ENCODE assay signal across 22 mouse cellular contexts in genomic region chr2:106956146-106956545, GRCm38 (mm10). TPM values are rescaled to one million over a fixed set of nuclear protein-coding genes. Genes with fewer than 3 reads are reported as not detected.
DNase-seq lines count a peak whose midpoint lies in the region; ATAC-seq and TF ChIP-seq lines count a peak whose summit lies in the region.
"Had no signal": no experiment of that assay in that cellular context is flagged by ENCODE, and none has a peak within 500 bp of the region (broad histone marks: within the 10 kb centered on the region; RNA-seq: fewer than 3 reads in every experiment).

No protein-coding gene starts in this region.

- H3K4me3 ChIP-seq in embryonic facial prominence, embryonic 11.5 days (ENCODE audit: low read depth, low read length): no peak overlapping the region
- no peak overlapping the region for H3K4me3 ChIP-seq in embryonic facial prominence, embryonic 10.5 days
- H3K4me3 ChIP-seq in kidney, embryonic 16.5 days (ENCODE audit: low read length): no peak overlapping the region
- H3K4me3 ChIP-seq in embryonic facial prominence, embryonic 15.5 days (replicated peaks): no peak overlapping the region
- H3K4me3 ChIP-seq in limb, embryonic 15.5 days: no peak overlapping the region
- H3K4me3 ChIP-seq in forebrain, embryonic 15.5 days: no peak overlapping the region
- no peak overlapping the region for H3K4me3 ChIP-seq in forebrain, postnatal 0 days (ENCODE audit: low read depth, low read length)
- H3K4me3 ChIP-seq: heart, adult 2 months; heart, embryonic 12.5 days; intestine, embryonic 15.5 days; midbrain, embryonic 13.5 days had no signal

- no peak for DNase-seq in embryonic facial prominence, embryonic 11.5 days (ENCODE audit: low spot score)
- DNase-seq in embryonic facial prominence, embryonic 10.5 days (ENCODE audit: low spot score): no peak
- DNase-seq in kidney, postnatal 14 days: no peak
- no peak for DNase-seq in forebrain, postnatal 0 days
- DNase-seq: cerebellum, adult 11-12 months; cerebellum, adult 9-11 months; heart, adult 2 months; layer of hippocampus, adult 9-11 months; liver; right cerebral cortex, postnatal 25 days; thymus, postnatal 14 days had no signal

- H3K27me3 ChIP-seq in embryonic facial prominence, embryonic 11.5 days (ENCODE audit: control insufficient read depth, insufficient read depth, low read length): no peaks in the 10 kb centered on the region
- peaks cover 34% of the 10 kb centered on the region for H3K27me3 ChIP-seq in embryonic facial prominence, embryonic 10.5 days (replicated peaks; ENCODE audit: low read depth, poor library complexity, severe bottlenecking)
- no peaks in the 10 kb centered on the region for H3K27me3 ChIP-seq in kidney, embryonic 16.5 days (ENCODE audit: insufficient read depth, low read length)
- no peaks in the 10 kb centered on the region for H3K27me3 ChIP-seq in embryonic facial prominence, embryonic 15.5 days
- no peaks in the 10 kb centered on the region for H3K27me3 ChIP-seq in limb, embryonic 15.5 days
- no peaks in the 10 kb centered on the region for H3K27me3 ChIP-seq in forebrain, embryonic 15.5 days
- H3K27me3 ChIP-seq in forebrain, postnatal 0 days (ENCODE audit: insufficient read depth, low read length): no peaks in the 10 kb centered on the region
- H3K27me3 ChIP-seq: intestine, embryonic 15.5 days; midbrain, embryonic 13.5 days; Patski had no signal

- 58% methylated on average over 6 of the region's 6 CpGs for WGBS in embryonic facial prominence, embryonic 11.5 days
- WGBS in embryonic facial prominence, embryonic 10.5 days: 60% methylated on average over 6 of the region's 6 CpGs
- 54% methylated on average over 6 of the region's 6 CpGs for WGBS in kidney, embryonic 16.5 days
- 54% methylated on average over 6 of the region's 6 CpGs for WGBS in embryonic facial prominence, embryonic 15.5 days
- 53% methylated on average over 6 of the region's 6 CpGs for WGBS in limb, embryonic 15.5 days
- 66% methylated on average over 6 of the region's 6 CpGs for WGBS in forebrain, embryonic 15.5 days
- 49% methylated on average over 6 of the region's 6 CpGs for WGBS in forebrain, postnatal 0 days

- no peak overlapping the region for H3K27ac ChIP-seq in embryonic facial prominence, embryonic 11.5 days (replicated peaks; ENCODE audit: low read depth, low read length)
- no peak overlapping the region for H3K27ac ChIP-seq in embryonic facial prominence, embryonic 10.5 days (replicated peaks)
- no peak overlapping the region for H3K27ac ChIP-seq in kidney, embryonic 16.5 days (ENCODE audit: low read length)
- H3K27ac ChIP-seq in embryonic facial prominence, embryonic 15.5 days (replicated peaks): no peak overlapping the region
- no peak overlapping the region for H3K27ac ChIP-seq in limb, embryonic 15.5 days
- no peak overlapping the region for H3K27ac ChIP-seq in forebrain, embryonic 15.5 days (replicated peaks)
- no peak overlapping the region for H3K27ac ChIP-seq in forebrain, postnatal 0 days (ENCODE audit: low read depth, low read length)
- H3K27ac ChIP-seq: heart, adult 2 months; intestine, embryonic 15.5 days; liver, embryonic 14.5 days; macrophage; midbrain, embryonic 13.5 days had no signal

- no peaks in the 10 kb centered on the region for H3K9me3 ChIP-seq in embryonic facial prominence, embryonic 11.5 days (replicated peaks; ENCODE audit: control insufficient read depth, low read length)
- H3K9me3 ChIP-seq in embryonic facial prominence, embryonic 10.5 days: no peaks in the 10 kb centered on the region
- no peaks in the 10 kb centered on the region for H3K9me3 ChIP-seq in kidney, embryonic 16.5 days (ENCODE audit: low read length)
- H3K9me3 ChIP-seq in embryonic facial prominence, embryonic 15.5 days (replicated peaks): no peaks in the 10 kb centered on the region
- no peaks in the 10 kb centered on the region for H3K9me3 ChIP-seq in limb, embryonic 15.5 days
- H3K9me3 ChIP-seq in forebrain, embryonic 15.5 days: no peaks in the 10 kb centered on the region
- no peaks in the 10 kb centered on the region for H3K9me3 ChIP-seq in forebrain, postnatal 0 days (ENCODE audit: low read length)
- H3K9me3 ChIP-seq: heart, embryonic 12.5 days; intestine, embryonic 15.5 days; midbrain, embryonic 13.5 days had no signal

- no peak overlapping the region for H3K4me2 ChIP-seq in embryonic facial prominence, embryonic 11.5 days (ENCODE audit: low read depth, low read length)
- 0 out of 2 replicates have a peak overlapping the region, but pooled peaks have one; percentile 1 for H3K4me2 ChIP-seq in kidney, embryonic 16.5 days (replicated peaks; ENCODE audit: low read depth, low read length)
- H3K4me2 ChIP-seq in embryonic facial prominence, embryonic 15.5 days (replicated peaks): peak overlapping the region; percentile 30
- H3K4me2 ChIP-seq in limb, embryonic 15.5 days: 0 out of 2 replicates have a peak overlapping the region, but pooled peaks have one; percentile 24
- no peak overlapping the region for H3K4me2 ChIP-seq in forebrain, embryonic 15.5 days (replicated peaks)
- H3K4me2 ChIP-seq in forebrain, postnatal 0 days (ENCODE audit: low read depth): no peak overlapping the region
- H3K4me2 ChIP-seq: heart, embryonic 12.5 days; intestine, embryonic 15.5 days; midbrain, embryonic 13.5 days had no signal

- H3K9ac ChIP-seq in embryonic facial prominence, embryonic 11.5 days (replicated peaks; ENCODE audit: low read length): no peak overlapping the region
- no peak overlapping the region for H3K9ac ChIP-seq in kidney, embryonic 16.5 days (replicated peaks; ENCODE audit: low read length)
- H3K9ac ChIP-seq in embryonic facial prominence, embryonic 15.5 days: no peak overlapping the region
- no peak overlapping the region for H3K9ac ChIP-seq in limb, embryonic 15.5 days
- H3K9ac ChIP-seq in forebrain, embryonic 15.5 days (replicated peaks): no peak overlapping the region
- no peak overlapping the region for H3K9ac ChIP-seq in forebrain, postnatal 0 days
- H3K9ac ChIP-seq: heart, embryonic 12.5 days; intestine, embryonic 15.5 days; liver, embryonic 14.5 days; midbrain, embryonic 13.5 days had no signal

- no peaks in the 10 kb centered on the region for H3K36me3 ChIP-seq in embryonic facial prominence, embryonic 11.5 days (replicated peaks; ENCODE audit: control insufficient read depth, insufficient read depth, low read depth, low read length)
- H3K36me3 ChIP-seq in embryonic facial prominence, embryonic 10.5 days (replicated peaks): no peaks in the 10 kb centered on the region
- no peaks in the 10 kb centered on the region for H3K36me3 ChIP-seq in kidney, embryonic 16.5 days (ENCODE audit: insufficient read depth, low read length)
- H3K36me3 ChIP-seq in embryonic facial prominence, embryonic 15.5 days: no peaks in the 10 kb centered on the region
- no peaks in the 10 kb centered on the region for H3K36me3 ChIP-seq in limb, embryonic 15.5 days
- no peaks in the 10 kb centered on the region for H3K36me3 ChIP-seq in forebrain, embryonic 15.5 days
- no peaks in the 10 kb centered on the region for H3K36me3 ChIP-seq in forebrain, postnatal 0 days (ENCODE audit: insufficient read depth)
- H3K36me3 ChIP-seq: heart, embryonic 12.5 days; intestine, embryonic 15.5 days; midbrain, embryonic 13.5 days had no signal

- 0 out of 2 replicates have a peak, but pooled peaks have one; percentile 14 for ATAC-seq in embryonic facial prominence, embryonic 11.5 days (replicated peaks; ENCODE audit: insufficient number of reproducible peaks, low FRiP score, low TSS enrichment, low read depth)
- ATAC-seq in kidney, embryonic 16.5 days (ENCODE audit: low FRiP score, low TSS enrichment): no peak
- ATAC-seq in embryonic facial prominence, embryonic 15.5 days (ENCODE audit: insufficient number of reproducible peaks, low FRiP score, low TSS enrichment, low read depth): no peak
- no peak for ATAC-seq in limb, embryonic 15.5 days (ENCODE audit: insufficient number of reproducible peaks, low FRiP score, low TSS enrichment, low read depth)
- no peak for ATAC-seq in forebrain, embryonic 15.5 days (replicated peaks)
- no peak for ATAC-seq in forebrain, postnatal 0 days
- ATAC-seq: hindbrain, embryonic 16.5 days; intestine, embryonic 15.5 days had no signal

- TF ChIP-seq CTCF in forebrain, postnatal 0 days (IDR thresholded peaks at IDR 0.05; ENCODE audit: low read depth): no peak

- no peaks in the 10 kb centered on the region for H3K4me1 ChIP-seq in embryonic facial prominence, embryonic 11.5 days (ENCODE audit: control insufficient read depth, insufficient read depth, low read length)
- H3K4me1 ChIP-seq in embryonic facial prominence, embryonic 10.5 days: peaks cover 15% of the 10 kb centered on the region
- H3K4me1 ChIP-seq in kidney, embryonic 16.5 days (ENCODE audit: insufficient read depth, low read length): peaks cover 15% of the 10 kb centered on the region; the same call in 1 of the 2 replicates
- H3K4me1 ChIP-seq in embryonic facial prominence, embryonic 15.5 days: peaks cover 2% of the 10 kb centered on the region; the same call in 1 of the 2 replicates
- peaks cover 5% of the 10 kb centered on the region; the same call in 1 of the 2 replicates for H3K4me1 ChIP-seq in limb, embryonic 15.5 days
- peaks cover 4% of the 10 kb centered on the region; the same call in 1 of the 2 replicates for H3K4me1 ChIP-seq in forebrain, embryonic 15.5 days
- H3K4me1 ChIP-seq in forebrain, postnatal 0 days (ENCODE audit: insufficient read depth): no peaks in the 10 kb centered on the region
- H3K4me1 ChIP-seq: intestine, embryonic 15.5 days had no signal

RNA-seq across cellular contexts. Expression of gene Arl14ep, which starts 18.1 kb away (rescaled TPM):
- polyA plus RNA-seq in embryonic facial prominence, embryonic 11.5 days (2014; fragmentation: Nextera tagmentation; extraction: Ambion mirVana): 64.8 and 71.3 TPM in 2 replicates
- polyA plus RNA-seq in embryonic facial prominence, embryonic 10.5 days (2016; fragmentation: Nextera tagmentation; extraction: Ambion mirVana): 53.7 and 57.8 TPM in 2 replicates
- 45.8 and 49.9 TPM in 2 replicates for polyA plus RNA-seq in kidney, embryonic 16.5 days (2015; fragmentation: Nextera tagmentation; extraction: Ambion mirVana)
- 45.7 and 50.6 TPM in 2 replicates for polyA plus RNA-seq in embryonic facial prominence, embryonic 15.5 days (2015; fragmentation: Nextera tagmentation; extraction: Ambion mirVana)
- polyA plus RNA-seq in limb, embryonic 15.5 days (2015; fragmentation: Nextera tagmentation; extraction: Ambion mirVana): 44.8 and 50.6 TPM in 2 replicates
- polyA plus RNA-seq in forebrain, embryonic 15.5 days (2015; fragmentation: Nextera tagmentation; extraction: Ambion mirVana): 37.7 TPM in 2 replicates
- total RNA-seq in forebrain, postnatal 0 days (2014; rRNA removed): 41.8 and 51.0 TPM in 2 replicates
- 19.3 and 25.6 TPM in 2 replicates for polyA plus RNA-seq in forebrain, postnatal 0 days (2015; fragmentation: Nextera tagmentation; extraction: Ambion mirVana)

Comparison
In these comparisons a context has a peak if more than half of its experiments do, and no peak if none do; other contexts are left out.
1. H3K4me2 ChIP-seq: peak in kidney, embryonic 16.5 days (single experiment), embryonic facial prominence, embryonic 15.5 days (single experiment) and limb, embryonic 15.5 days (single experiment); none in embryonic facial prominence, embryonic 11.5 days (single experiment), forebrain, embryonic 15.5 days (single experiment) and forebrain, postnatal 0 days (single experiment).